Mouse (Mus musculus): ENCODE results near the gene Tbc1d16. TPM values are rescaled to one million over a fixed set of nuclear protein-coding genes. Genes with fewer than 3 reads are reported as not detected.

The Tbc1d16 gene
- 1.7 TPM for polyA plus RNA-seq (2014; fragmentation: Illumina TruSeq; extraction: RNeasy Lipid Tissue Mini Kit (QIAGEN cat#74804); ENCODE audit: low read depth, low replicate concordance)

DNA sequence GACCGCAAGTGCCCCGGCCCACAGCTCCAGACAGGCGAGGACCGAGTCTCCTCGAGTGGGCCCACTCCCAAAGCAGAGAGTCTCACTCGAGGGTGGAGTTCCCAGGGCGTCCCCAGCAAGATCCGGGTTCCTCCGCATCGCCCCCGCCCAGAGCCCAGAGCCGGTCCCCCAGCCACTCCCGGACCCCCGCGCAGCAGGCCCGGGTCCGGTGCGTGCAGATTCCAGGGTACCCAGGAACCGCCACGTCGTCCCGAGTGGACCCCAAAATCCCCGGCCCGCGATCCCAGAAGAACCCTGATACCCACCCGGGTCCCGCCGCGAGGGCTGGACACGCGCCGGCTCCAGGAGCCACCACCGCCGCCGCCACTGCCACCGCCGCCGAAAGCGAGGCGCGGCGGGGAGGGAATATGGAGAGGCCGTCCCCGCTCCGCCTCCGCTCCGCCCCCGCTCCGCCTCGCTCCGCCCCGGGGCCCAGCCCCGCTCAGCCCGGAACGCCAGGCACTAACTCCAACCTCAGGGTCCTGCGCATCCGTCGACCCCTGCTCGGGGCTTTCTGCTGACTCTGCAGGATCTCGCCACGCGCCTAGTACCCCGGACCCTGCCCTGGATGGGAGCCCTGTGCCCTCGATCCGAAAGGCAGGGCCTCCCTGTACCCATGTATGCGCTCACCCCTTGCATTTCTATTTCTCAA, at the start of gene Tbc1d16, which contains the start of gene Ccdc40:
TSS of gene Tbc1d16 (minus strand) at position 409 of the 691 bp plus-strand sequence.
TSS of gene Ccdc40 (plus strand) at position 482 of the 691 bp plus-strand sequence.

DNA sequence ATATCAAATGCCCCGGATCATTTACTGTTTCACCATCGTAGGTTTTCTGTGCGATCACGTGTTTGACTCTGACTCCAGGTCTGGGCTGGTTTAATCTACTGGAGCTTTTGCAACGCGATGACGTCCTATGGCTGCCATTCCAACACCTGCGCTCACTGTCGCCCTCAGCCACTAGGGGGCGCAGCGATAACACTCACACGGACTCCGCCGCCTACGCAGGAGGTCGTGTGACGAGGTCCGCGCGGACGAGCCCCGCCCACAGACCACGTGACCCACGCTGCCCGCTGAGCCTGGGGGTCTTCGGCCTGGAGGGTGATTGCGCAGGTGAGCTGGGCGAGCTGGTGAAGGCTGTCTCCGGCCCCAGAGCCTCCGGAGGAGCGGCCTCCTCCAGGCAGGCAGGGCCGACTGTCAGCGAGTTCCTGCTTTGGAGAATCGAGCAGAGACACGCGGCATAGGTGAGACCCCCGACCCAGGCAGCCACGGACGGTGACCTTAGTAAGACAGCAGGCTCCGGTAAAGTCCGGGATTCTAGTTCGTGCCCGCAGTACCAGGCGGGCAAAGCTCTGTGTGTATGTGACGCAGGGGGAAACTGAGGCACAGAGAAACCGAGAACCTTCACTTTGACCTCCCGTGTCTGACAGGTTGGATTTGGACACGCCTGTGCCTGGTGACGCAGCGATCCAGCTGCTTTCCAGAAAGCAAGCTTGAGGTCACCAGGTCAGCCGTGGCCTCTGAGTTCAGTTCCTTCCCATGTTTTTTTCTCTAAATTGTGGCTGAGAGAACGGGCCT, 39.7 kb upstream of the Tbc1d16 start, which contains the start of gene Gaa:
TSS of gene Gaa (plus strand) at position 120 of the 789 bp plus-strand sequence.

Other genes starting within 250 kb of the Tbc1d16 start
- not detected for gene Enpp7, start 240.3 kb downstream of the Tbc1d16 start, polyA plus RNA-seq (2014; fragmentation: Illumina TruSeq; extraction: RNeasy Lipid Tissue Mini Kit (QIAGEN cat#74804); ENCODE audit: low read depth, low replicate concordance)
- gene Cbx2, start 205.5 kb downstream of the Tbc1d16 start, polyA plus RNA-seq (2014; fragmentation: Illumina TruSeq; extraction: RNeasy Lipid Tissue Mini Kit (QIAGEN cat#74804); ENCODE audit: low read depth, low replicate concordance) = 0.41 TPM
- gene Cbx8, start 187.5 kb downstream of the Tbc1d16 start, polyA plus RNA-seq (2014; fragmentation: Illumina TruSeq; extraction: RNeasy Lipid Tissue Mini Kit (QIAGEN cat#74804); ENCODE audit: low read depth, low replicate concordance) = 1.0 TPM
- 3.4 TPM for gene Cbx4, start 142.3 kb downstream of the Tbc1d16 start, polyA plus RNA-seq (2014; fragmentation: Illumina TruSeq; extraction: RNeasy Lipid Tissue Mini Kit (QIAGEN cat#74804); ENCODE audit: low read depth, low replicate concordance)
- gene Ccdc40, start 73 bp upstream of the Tbc1d16 start, polyA plus RNA-seq (2014; fragmentation: Illumina TruSeq; extraction: RNeasy Lipid Tissue Mini Kit (QIAGEN cat#74804); ENCODE audit: low read depth, low replicate concordance) = not detected
- not detected for gene Gaa, start 39.4 kb upstream of the Tbc1d16 start, polyA plus RNA-seq (2014; fragmentation: Illumina TruSeq; extraction: RNeasy Lipid Tissue Mini Kit (QIAGEN cat#74804); ENCODE audit: low read depth, low replicate concordance)
- gene Eif4a3, start 71.6 kb upstream of the Tbc1d16 start, polyA plus RNA-seq (2014; fragmentation: Illumina TruSeq; extraction: RNeasy Lipid Tissue Mini Kit (QIAGEN cat#74804); ENCODE audit: low read depth, low replicate concordance) = 42.8 TPM
- gene Card14, start 79.3 kb upstream of the Tbc1d16 start, polyA plus RNA-seq (2014; fragmentation: Illumina TruSeq; extraction: RNeasy Lipid Tissue Mini Kit (QIAGEN cat#74804); ENCODE audit: low read depth, low replicate concordance) = 0.41 TPM
- gene Sgsh, start 127.0 kb upstream of the Tbc1d16 start, polyA plus RNA-seq (2014; fragmentation: Illumina TruSeq; extraction: RNeasy Lipid Tissue Mini Kit (QIAGEN cat#74804); ENCODE audit: low read depth, low replicate concordance) = 2.1 TPM
- 2.7 TPM for gene Slc26a11, start 127.1 kb upstream of the Tbc1d16 start, polyA plus RNA-seq (2014; fragmentation: Illumina TruSeq; extraction: RNeasy Lipid Tissue Mini Kit (QIAGEN cat#74804); ENCODE audit: low read depth, low replicate concordance)
- 77.4 TPM for gene Rnf213, start 164.6 kb upstream of the Tbc1d16 start, polyA plus RNA-seq (2014; fragmentation: Illumina TruSeq; extraction: RNeasy Lipid Tissue Mini Kit (QIAGEN cat#74804); ENCODE audit: low read depth, low replicate concordance)

Measured in sigmoid colon, adult 10 weeks (tissue).